Mouse (Mus musculus): ENCODE results near the gene Ttll2. TPM values are rescaled to one million over a fixed set of nuclear protein-coding genes. Genes with fewer than 3 reads are reported as not detected.
"Not testable (repeated sequence)": the region's sequence is repeated elsewhere in the genome, so short reads cannot be mapped to it uniquely, and the experiment has no call there.

The Ttll2 gene
- polyA plus RNA-seq (2016; fragmentation: Nextera tagmentation; extraction: Ambion mirVana) = not detected in 2 replicates

GRCm38 (mm10) chr17:7352596-7352995 lies at the start of gene Ttll2:
Gene Ttll2, minus strand, starts transcription at chr17:7352696.
- ATAC-seq (ENCODE audit: insufficient number of reproducible peaks, insufficient read depth, low FRiP score, low TSS enrichment, low read depth); H3K4me1 ChIP-seq (replicated peaks); H3K27me3 ChIP-seq; H3K9me3 ChIP-seq; H3K27ac ChIP-seq; H3K36me3 ChIP-seq; H3K9ac ChIP-seq (replicated peaks); H3K4me2 ChIP-seq; H3K4me3 ChIP-seq (replicated peaks): not testable (repeated sequence)
- WGBS = 79% methylated on average over 1 of the region's 1 CpGs

GRCm38 (mm10) chr17:7399770-7400169 lies 47.3 kb upstream of the Ttll2 start:
- H3K9ac ChIP-seq (replicated peaks); H3K4me2 ChIP-seq; H3K27me3 ChIP-seq; ATAC-seq (ENCODE audit: insufficient number of reproducible peaks, insufficient read depth, low FRiP score, low TSS enrichment, low read depth); H3K27ac ChIP-seq; H3K4me1 ChIP-seq (replicated peaks); H3K4me3 ChIP-seq (replicated peaks); H3K36me3 ChIP-seq; H3K9me3 ChIP-seq: not testable (repeated sequence)
- 85% methylated on average over 6 of the region's 6 CpGs for WGBS

DNA sequence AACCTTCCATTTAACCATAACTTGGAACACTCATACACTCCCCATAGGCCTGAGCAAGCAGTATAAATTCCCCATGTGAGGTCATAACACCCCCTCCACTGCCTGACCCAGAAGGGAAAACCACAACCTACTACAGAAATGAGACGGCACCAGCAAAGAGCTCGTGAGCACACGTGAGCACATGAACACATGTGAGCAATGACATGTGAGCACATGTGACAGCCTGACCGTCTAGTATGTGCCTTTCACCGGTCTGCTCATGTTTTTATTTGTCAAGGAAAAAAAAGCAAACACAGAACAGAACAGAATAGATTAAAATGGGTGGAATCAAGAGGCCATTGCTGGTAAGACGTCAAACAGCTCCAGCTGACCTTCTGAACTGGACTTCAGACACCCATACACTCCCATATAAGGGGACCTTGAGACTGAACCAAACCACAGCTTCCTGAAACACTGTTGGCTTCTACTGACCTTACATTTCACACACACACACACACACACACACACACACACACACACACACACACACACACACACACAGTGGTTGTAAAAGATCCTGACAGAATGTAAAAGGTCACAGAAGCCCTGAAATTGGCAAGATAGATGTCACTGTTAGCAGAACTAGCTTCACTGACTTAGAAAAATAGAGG lies 45.8 kb upstream of the Ttll2 start:
- not testable (repeated sequence) for H3K36me3 ChIP-seq; H3K9me3 ChIP-seq; H3K27me3 ChIP-seq; ATAC-seq (ENCODE audit: insufficient number of reproducible peaks, insufficient read depth, low FRiP score, low TSS enrichment, low read depth); H3K27ac ChIP-seq; H3K4me3 ChIP-seq (replicated peaks); H3K9ac ChIP-seq (replicated peaks); H3K4me2 ChIP-seq; H3K4me1 ChIP-seq (replicated peaks)
- WGBS = 88% methylated on average over 6 of the region's 6 CpGs

DNA sequence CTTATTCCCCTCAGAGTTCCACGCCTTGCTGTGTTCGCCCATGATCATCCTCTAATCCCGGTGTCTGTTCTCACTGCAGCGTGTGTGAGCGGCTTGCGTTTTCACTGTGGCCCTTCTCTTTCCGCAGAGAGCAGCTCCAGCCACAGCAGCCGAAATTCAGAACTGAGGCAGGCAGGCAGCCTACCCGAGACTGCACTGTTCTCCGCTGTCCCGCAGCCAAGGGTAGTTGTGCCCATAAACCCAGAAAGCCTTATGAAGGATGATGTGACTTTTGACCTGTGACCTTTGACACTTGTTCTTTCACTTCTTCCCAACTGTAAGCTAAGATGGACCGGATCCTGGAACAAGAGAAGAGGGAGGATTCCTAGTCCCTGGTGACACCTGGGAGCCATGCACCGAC lies 44.6 kb upstream of the Ttll2 start:
- not testable (repeated sequence) for H3K4me3 ChIP-seq (replicated peaks); H3K9ac ChIP-seq (replicated peaks); H3K9me3 ChIP-seq; H3K36me3 ChIP-seq; H3K4me2 ChIP-seq; H3K27me3 ChIP-seq; H3K27ac ChIP-seq; H3K4me1 ChIP-seq (replicated peaks); ATAC-seq (ENCODE audit: insufficient number of reproducible peaks, insufficient read depth, low FRiP score, low TSS enrichment, low read depth)
- WGBS = 84% methylated on average over 13 of the region's 13 CpGs

GRCm38 (mm10) chr17:7396288-7396687 lies 43.8 kb upstream of the Ttll2 start:
- not testable (repeated sequence) for H3K36me3 ChIP-seq; ATAC-seq (ENCODE audit: insufficient number of reproducible peaks, insufficient read depth, low FRiP score, low TSS enrichment, low read depth); H3K4me3 ChIP-seq (replicated peaks); H3K4me1 ChIP-seq (replicated peaks); H3K9ac ChIP-seq (replicated peaks); H3K27ac ChIP-seq; H3K9me3 ChIP-seq; H3K4me2 ChIP-seq; H3K27me3 ChIP-seq
- WGBS = no CpG with 5 or more reads among the region's 2 CpGs

DNA sequence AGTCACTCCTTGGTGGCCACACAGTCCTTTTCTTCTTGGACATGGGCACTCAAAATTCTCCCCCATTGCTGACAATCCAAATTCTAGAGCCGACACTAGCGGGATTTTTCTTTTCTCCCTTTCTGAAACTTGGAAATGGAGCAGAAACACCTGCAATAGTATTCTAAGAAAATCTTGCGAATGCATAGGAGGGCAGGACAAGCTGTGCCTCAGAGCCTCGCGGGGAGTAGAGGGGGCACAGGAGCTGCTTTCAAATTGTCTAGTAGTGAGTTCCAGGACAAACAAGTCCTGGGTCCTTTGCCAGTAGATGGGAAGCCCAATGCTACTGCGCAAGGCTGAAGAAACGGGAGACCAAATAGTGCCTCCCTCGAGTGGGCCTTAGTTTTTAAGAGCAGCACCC lies 43.2 kb upstream of the Ttll2 start:
- ATAC-seq (ENCODE audit: insufficient number of reproducible peaks, insufficient read depth, low FRiP score, low TSS enrichment, low read depth); H3K9ac ChIP-seq (replicated peaks); H3K4me2 ChIP-seq; H3K9me3 ChIP-seq; H3K4me3 ChIP-seq (replicated peaks); H3K4me1 ChIP-seq (replicated peaks); H3K27ac ChIP-seq; H3K36me3 ChIP-seq; H3K27me3 ChIP-seq: not testable (repeated sequence)
- WGBS = 90% methylated on average over 8 of the region's 8 CpGs

DNA sequence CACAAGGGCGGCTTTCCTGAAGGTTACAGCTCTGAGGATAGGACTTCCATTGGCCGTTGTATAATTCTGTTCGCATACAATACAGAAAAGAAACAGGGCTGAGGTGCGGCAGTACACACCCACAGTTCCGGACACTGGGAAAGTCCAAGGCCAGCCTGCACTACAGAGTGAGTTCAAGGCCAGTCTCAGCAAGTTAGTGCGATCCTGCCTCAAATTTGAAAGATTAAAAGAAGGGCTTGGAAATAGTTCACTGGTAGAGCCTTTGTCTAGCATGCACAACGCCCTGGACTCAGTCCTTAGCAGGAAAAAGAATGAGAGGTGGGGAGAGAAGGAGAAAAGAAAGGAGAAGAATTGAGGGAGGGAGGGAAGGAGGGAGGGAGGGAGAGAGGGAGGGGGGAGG lies 42.6 kb upstream of the Ttll2 start:
- H3K36me3 ChIP-seq; H3K9me3 ChIP-seq; H3K4me2 ChIP-seq; H3K27ac ChIP-seq; ATAC-seq (ENCODE audit: insufficient number of reproducible peaks, insufficient read depth, low FRiP score, low TSS enrichment, low read depth); H3K4me1 ChIP-seq (replicated peaks); H3K27me3 ChIP-seq; H3K4me3 ChIP-seq (replicated peaks); H3K9ac ChIP-seq (replicated peaks): not testable (repeated sequence)
- 91% methylated on average over 7 of the region's 7 CpGs for WGBS

- H3K9ac ChIP-seq (replicated peaks); H3K27ac ChIP-seq; H3K27me3 ChIP-seq; H3K36me3 ChIP-seq; H3K4me1 ChIP-seq (replicated peaks); H3K9me3 ChIP-seq; ATAC-seq (ENCODE audit: insufficient number of reproducible peaks, insufficient read depth, low FRiP score, low TSS enrichment, low read depth); H3K4me2 ChIP-seq; H3K4me3 ChIP-seq (replicated peaks): not testable (repeated sequence)
- 76% methylated on average over 7 of the region's 7 CpGs for WGBS
Measured at GRCm38 (mm10) chr17:7389898-7390297, 37.4 kb upstream of the Ttll2 start.

DNA sequence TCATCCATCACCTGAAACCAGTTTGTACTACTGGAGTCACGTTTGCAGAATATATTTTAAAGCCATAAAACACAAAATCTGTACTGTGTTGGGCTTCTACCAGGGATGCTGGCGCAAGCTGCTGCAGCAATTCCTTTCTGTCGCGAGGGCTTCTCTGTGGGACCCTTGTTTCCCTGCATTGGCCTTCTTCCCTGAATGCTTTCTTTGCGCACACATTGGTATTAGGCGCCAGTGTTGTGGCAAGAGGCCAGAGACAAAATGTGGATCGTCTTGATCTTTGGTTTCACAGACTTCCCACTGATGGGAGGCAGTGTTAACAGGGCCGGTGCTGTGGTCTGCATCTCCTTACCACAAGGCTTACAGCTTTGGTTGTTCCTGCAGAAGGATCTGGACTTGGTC lies 36.5 kb upstream of the Ttll2 start:
- not testable (repeated sequence) for H3K27ac ChIP-seq; H3K4me2 ChIP-seq; H3K9ac ChIP-seq (replicated peaks); H3K27me3 ChIP-seq; H3K9me3 ChIP-seq; H3K36me3 ChIP-seq; H3K4me3 ChIP-seq (replicated peaks); H3K4me1 ChIP-seq (replicated peaks); ATAC-seq (ENCODE audit: insufficient number of reproducible peaks, insufficient read depth, low FRiP score, low TSS enrichment, low read depth)
- WGBS = 79% methylated on average over 8 of the region's 8 CpGs

GRCm38 (mm10) chr17:7388341-7388957 lies 36.0 kb upstream of the Ttll2 start:
- H3K27ac ChIP-seq; H3K4me2 ChIP-seq; H3K27me3 ChIP-seq; H3K9me3 ChIP-seq; ATAC-seq (ENCODE audit: insufficient number of reproducible peaks, insufficient read depth, low FRiP score, low TSS enrichment, low read depth); H3K36me3 ChIP-seq; H3K9ac ChIP-seq (replicated peaks); H3K4me1 ChIP-seq (replicated peaks); H3K4me3 ChIP-seq (replicated peaks): not testable (repeated sequence)
- WGBS = no CpG with 5 or more reads among the region's 2 CpGs

DNA sequence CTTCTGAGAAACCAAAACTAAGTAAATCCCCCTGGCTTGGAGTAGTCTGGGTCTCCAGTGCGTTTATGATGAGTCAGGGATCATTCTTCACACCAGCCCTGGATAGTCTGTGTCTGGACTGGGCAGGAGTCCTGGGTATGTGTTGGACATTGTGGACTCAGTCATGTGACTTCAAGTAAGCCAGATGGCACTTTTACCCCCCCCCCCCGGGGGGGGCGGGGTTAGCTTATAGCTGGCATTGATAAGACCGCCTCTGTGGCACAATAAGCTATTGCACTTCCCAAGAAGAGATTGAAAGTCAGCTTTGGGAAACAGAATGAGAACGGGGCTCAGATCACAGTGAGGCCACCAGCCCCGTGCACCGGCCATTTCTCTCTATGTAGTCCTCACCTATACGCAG lies 33.5 kb upstream of the Ttll2 start:
- H3K9ac ChIP-seq (replicated peaks); H3K27me3 ChIP-seq; H3K36me3 ChIP-seq; H3K27ac ChIP-seq; H3K4me2 ChIP-seq; H3K4me1 ChIP-seq (replicated peaks); H3K4me3 ChIP-seq (replicated peaks); ATAC-seq (ENCODE audit: insufficient number of reproducible peaks, insufficient read depth, low FRiP score, low TSS enrichment, low read depth); H3K9me3 ChIP-seq: not testable (repeated sequence)
- 72% methylated on average over 8 of the region's 8 CpGs for WGBS

DNA sequence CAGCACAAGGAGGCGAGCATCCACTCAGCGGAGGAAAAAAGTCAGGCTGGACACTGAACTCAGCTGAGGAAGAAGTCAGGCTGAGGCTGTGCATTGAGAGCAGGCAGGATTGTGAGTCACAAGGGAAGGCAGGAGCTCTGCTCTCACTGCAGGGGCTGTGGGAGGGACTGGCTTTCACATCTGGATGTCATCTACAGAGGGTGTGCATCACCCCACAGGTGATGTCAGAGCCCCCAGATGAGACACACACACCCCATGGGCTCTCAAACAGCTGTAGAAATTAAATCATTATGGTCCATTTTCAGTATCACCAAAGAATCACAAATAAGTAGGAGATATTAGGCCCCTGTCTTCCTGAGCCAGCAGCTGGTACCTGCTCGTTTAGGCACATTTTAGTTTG lies 32.9 kb upstream of the Ttll2 start, which contains the start of gene Unc93a2:
Gene Unc93a2 (minus strand): TSS at position 101 of the 400 bp plus-strand sequence.
- H3K27me3 ChIP-seq; H3K4me1 ChIP-seq (replicated peaks); H3K9me3 ChIP-seq; H3K36me3 ChIP-seq; H3K9ac ChIP-seq (replicated peaks); ATAC-seq (ENCODE audit: insufficient number of reproducible peaks, insufficient read depth, low FRiP score, low TSS enrichment, low read depth); H3K4me3 ChIP-seq (replicated peaks); H3K4me2 ChIP-seq; H3K27ac ChIP-seq: not testable (repeated sequence)
- 62% methylated on average over 3 of the region's 3 CpGs for WGBS

Measured in limb, embryonic 12.5 days (tissue).